Mouse (Mus musculus) layer of hippocampus, postnatal 14 days (tissue): Measurements from ENCODE around the gene Tjp1. TPM values are rescaled to one million over a fixed set of nuclear protein-coding genes. Genes with fewer than 3 reads are reported as not detected.

ENCODE experiments used
- DNase-seq, 2 experiments: peaks; one replicate each; pipeline ENCODE4 v3.0.0; 2021 to 2022; ENCODE audit warnings: low spot score in 2 of 2, mixed read lengths in 1 of 2
- total RNA-seq, 2 experiments: library from RNA; stranded (reverse); gene quantifications; 2 replicates each; pipeline ENCODE4 v1.2.3; 2021

Tjp1 gene
- total RNA-seq, 2 experiments from 2014 or later = 126 to 134 TPM

GRCm38 (mm10) chr7:65489742-65490141 lies 37.8 kb downstream of the Tjp1 start:
- DNase-seq = no peak

GRCm38 (mm10) chr7:65489195-65489594 lies 38.4 kb downstream of the Tjp1 start:
- DNase-seq = no peak

GRCm38 (mm10) chr7:65486259-65486681 lies 41.3 kb downstream of the Tjp1 start:
- DNase-seq = no peak

- no peak for DNase-seq
These were observed 43.3 kb downstream of the Tjp1 start for GRCm38 (mm10) chr7:65484170-65484778.

GRCm38 (mm10) chr7:65482216-65482615 lies 45.4 kb downstream of the Tjp1 start:
- no peak for DNase-seq

GRCm38 (mm10) chr7:65472048-65472447 lies 55.5 kb downstream of the Tjp1 start:
- no peak for DNase-seq

GRCm38 (mm10) chr7:65471406-65471805 lies 56.2 kb downstream of the Tjp1 start:
- DNase-seq = no peak

GRCm38 (mm10) chr7:65470214-65470613 lies 57.4 kb downstream of the Tjp1 start:
- DNase-seq = peak in 1 of 2 experiments; percentile 21

GRCm38 (mm10) chr7:65469666-65470065 lies 57.9 kb downstream of the Tjp1 start:
- no peak for DNase-seq

- no peak for DNase-seq
These were observed 59.4 kb downstream of the Tjp1 start for GRCm38 (mm10) chr7:65468191-65468590.

- no peak for DNase-seq
These were observed 60.1 kb downstream of the Tjp1 start for GRCm38 (mm10) chr7:65467306-65468021.

GRCm38 (mm10) chr7:65466137-65466536 lies 61.4 kb downstream of the Tjp1 start:
- no peak for DNase-seq

GRCm38 (mm10) chr7:65464518-65465037 lies 63.0 kb downstream of the Tjp1 start:
- DNase-seq = no peak

- no peak for DNase-seq
These were observed 64.1 kb downstream of the Tjp1 start for GRCm38 (mm10) chr7:65463438-65463837.

GRCm38 (mm10) chr7:65461412-65461811 lies 66.2 kb downstream of the Tjp1 start:
- DNase-seq = no peak

- DNase-seq = no peak
These were observed 67.4 kb downstream of the Tjp1 start for GRCm38 (mm10) chr7:65460196-65460595.

- DNase-seq = no peak
These were observed 71.5 kb downstream of the Tjp1 start for GRCm38 (mm10) chr7:65456031-65456430.

- DNase-seq = no peak
These were observed 72.4 kb downstream of the Tjp1 start for GRCm38 (mm10) chr7:65455208-65455607.

GRCm38 (mm10) chr7:65454269-65454668 lies 73.3 kb downstream of the Tjp1 start:
- DNase-seq = peak in 1 of 2 experiments; percentile 36

GRCm38 (mm10) chr7:65452246-65452645 lies 75.3 kb downstream of the Tjp1 start:
- DNase-seq = no peak

GRCm38 (mm10) chr7:65450158-65450557 lies 77.4 kb downstream of the Tjp1 start:
- DNase-seq = peak in 1 of 2 experiments; percentile 55

- no peak for DNase-seq
These were observed 86.1 kb downstream of the Tjp1 start for GRCm38 (mm10) chr7:65441505-65441904.

GRCm38 (mm10) chr7:65439518-65439917 lies 88.1 kb downstream of the Tjp1 start:
- DNase-seq = no peak
